Mouse (Mus musculus) forebrain, embryonic 11.5 days (tissue): ENCODE data around the gene Nptxr. TPM values are rescaled to one million over a fixed set of nuclear protein-coding genes. Genes with fewer than 3 reads are reported as not detected.

Experiments used
- ATAC-seq: fragments of 200-750 bp; cut with Nextera tagmentation; replicated peaks from 2 replicates; pipeline ENCODE4 v1.8.0; 2017; ENCODE audit warnings: moderate TSS enrichment; ENCODE audit not compliant: low FRiP score
- DNase-seq: peaks from one replicate; pipeline ENCODE4 v3.0.0-alpha.2; 2017; ENCODE audit warnings: low spot score
- H3K27ac ChIP-seq: fragments of 300-500 bp; sonication (generic); 2 replicates; pipeline ENCODE4 v1.5.1; 2014; ENCODE audit warnings: low read depth, low read length
- H3K27me3 ChIP-seq: fragments of 300-500 bp; sonication (generic); 2 replicates; pipeline ENCODE4 v1.6.1; 2014; ENCODE audit warnings: mild to moderate bottlenecking, low read length, mixed read lengths; ENCODE audit not compliant: control insufficient read depth, insufficient read depth
- H3K36me3 ChIP-seq: fragments of 300-500 bp; sonication (generic); 2 replicates; pipeline ENCODE4 v1.6.1; 2014; ENCODE audit warnings: mild to moderate bottlenecking, low read length, moderate library complexity, mixed read lengths; ENCODE audit not compliant: control insufficient read depth, insufficient read depth
- H3K4me1 ChIP-seq: fragments of 300-500 bp; sonication (generic); replicated peaks from 2 replicates; pipeline ENCODE4 v1.6.1; 2014; ENCODE audit warnings: low read length, mixed read lengths; ENCODE audit not compliant: control insufficient read depth, insufficient read depth
- H3K4me2 ChIP-seq: fragments of 300-500 bp; sonication (generic); 2 replicates; pipeline ENCODE4 v1.6.1; 2014; ENCODE audit warnings: low read depth, mild to moderate bottlenecking, low read length, moderate library complexity, mixed read lengths; ENCODE audit not compliant: severe bottlenecking
- H3K4me3 ChIP-seq: fragments of 300-500 bp; sonication (generic); 2 replicates; pipeline ENCODE4 v1.5.1; 2014; ENCODE audit warnings: low read depth, low read length
- H3K9ac ChIP-seq: fragments of 300-500 bp; sonication (generic); 2 replicates; pipeline ENCODE4 v1.6.1; 2014; ENCODE audit warnings: low read length
- H3K9me3 ChIP-seq: fragments of 300-500 bp; sonication (generic); 2 replicates; pipeline ENCODE4 v1.6.1; 2016; ENCODE audit warnings: low read length, mixed read lengths; ENCODE audit not compliant: control insufficient read depth
- WGBS: fragments of 180-500 bp; shearing (Covaris S2); extraction: QIAGEN DNeasy Blood & Tissue Kit; methylation state at CpG from one replicate; pipeline ENCODE4 v1.1.7; 2014; 5-methylcytosine and 5-hydroxymethylcytosine counted together
- polyA plus RNA-seq: library from polyadenylated mRNA; unstranded; fragments of >200 nt; fragmentation: Nextera tagmentation; extraction: Ambion mirVana; gene quantifications from 2 replicates; pipeline ENCODE4 v1.2.1, GENCODE M21; 2014

Nptxr gene
- polyA plus RNA-seq, 1 experiment from 2014 or later, result 1.4 TPM

DNA sequence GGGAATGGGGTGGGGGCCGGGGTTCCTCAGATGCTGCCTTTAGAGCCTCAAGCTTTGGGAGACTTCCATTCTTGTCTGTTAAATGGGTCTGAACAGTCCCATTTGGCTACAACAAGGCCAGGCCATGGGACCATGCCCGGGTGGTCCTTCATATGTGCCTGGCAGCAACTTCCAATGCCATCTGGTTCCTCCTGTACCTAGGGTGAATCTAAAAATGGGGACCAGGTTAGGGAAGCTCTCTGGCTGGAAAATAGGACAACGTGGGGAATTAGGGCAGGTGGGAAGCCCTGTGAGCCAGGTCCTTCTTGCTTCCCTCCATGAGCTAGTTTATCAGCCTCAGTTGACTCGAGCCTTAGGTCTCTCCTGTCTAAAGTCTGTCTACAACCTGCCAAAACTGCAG lies 6.4 kb upstream of the Nptxr start:
- peaks cover 11% of the 10 kb centered on the region for H3K27me3 ChIP-seq

DNA sequence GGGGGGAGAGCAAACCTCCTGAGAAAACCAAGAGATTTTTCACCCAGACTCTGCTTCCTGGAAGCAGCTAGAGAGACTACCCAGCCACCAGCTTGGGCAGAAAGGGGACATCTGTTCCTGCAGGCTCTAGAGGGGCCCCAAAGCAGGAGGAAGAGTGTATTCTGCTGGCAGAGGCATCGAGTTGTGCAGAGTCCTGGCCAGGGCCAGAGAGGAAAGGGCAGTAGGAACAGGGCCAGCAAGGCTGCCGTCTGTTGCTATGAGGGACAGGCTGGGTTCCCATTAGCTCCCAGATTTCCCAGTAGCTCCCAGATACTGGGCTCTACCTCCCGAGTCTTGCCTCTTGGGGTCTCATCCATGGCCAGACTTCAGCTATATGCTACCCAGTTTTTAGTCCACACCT lies 5.5 kb upstream of the Nptxr start:
- 81% methylated on average over 3 of the region's 3 CpGs for WGBS
- no peaks in the 10 kb centered on the region for H3K36me3 ChIP-seq
- no peak for DNase-seq
- H3K9me3 ChIP-seq, result no peaks in the 10 kb centered on the region
- H3K4me1 ChIP-seq, result peaks cover 2% of the 10 kb centered on the region; the same call in 1 of the 2 replicates
- no peak for ATAC-seq
- H3K4me2 ChIP-seq, result no peak overlapping the region
- peaks cover 21% of the 10 kb centered on the region for H3K27me3 ChIP-seq
- H3K4me3 ChIP-seq, result no peak overlapping the region
- no peak overlapping the region for H3K9ac ChIP-seq
- no peak overlapping the region for H3K27ac ChIP-seq

More for the DNA sequence above, 6.4 kb upstream of the Nptxr start:
- H3K36me3 ChIP-seq, result no peaks in the 10 kb centered on the region
- no peak overlapping the region for H3K9ac ChIP-seq
- 68% methylated on average over 4 of the region's 4 CpGs for WGBS
- no peak overlapping the region for H3K27ac ChIP-seq
- ATAC-seq, result no peak
- no peaks in the 10 kb centered on the region for H3K4me1 ChIP-seq
- H3K4me3 ChIP-seq, result no peak overlapping the region
- no peak overlapping the region for H3K4me2 ChIP-seq
- no peak for DNase-seq
- H3K9me3 ChIP-seq, result no peaks in the 10 kb centered on the region

DNA sequence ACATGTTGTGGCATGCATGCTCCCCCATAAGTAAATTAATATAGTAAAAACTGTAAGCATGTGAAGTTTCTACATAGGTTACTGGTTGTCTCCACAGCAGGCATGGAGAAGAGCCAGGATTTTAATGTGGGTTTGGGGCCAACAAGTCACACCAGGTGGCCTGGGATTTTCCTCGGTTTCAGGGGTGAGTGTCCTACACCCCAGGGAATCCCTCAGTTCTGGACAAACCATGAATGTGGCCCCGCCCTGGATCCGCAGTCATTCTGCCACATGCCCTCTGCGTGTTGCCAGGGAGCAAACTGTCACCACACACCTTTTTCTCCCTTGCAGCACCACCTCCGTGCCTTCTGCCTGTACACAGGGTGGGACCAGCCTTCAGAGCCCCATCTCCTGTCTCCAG lies 4.1 kb upstream of the Nptxr start:
- H3K27ac ChIP-seq, result no peak overlapping the region
- ATAC-seq, result no peak

GRCm38 (mm10) chr15:79808114-79808513 lies 3.5 kb upstream of the Nptxr start:
- Histone ChIP-seq H3K9me3 (no peaks in the 10 kb centered on the region), H3K4me2 (no peak overlapping the region)

More for the DNA sequence above, 4.1 kb upstream of the Nptxr start:
- no peak overlapping the region for H3K4me2 ChIP-seq
- DNase-seq, result no peak
- H3K9me3 ChIP-seq, result no peaks in the 10 kb centered on the region
- H3K4me3 ChIP-seq, result no peak overlapping the region
- no peaks in the 10 kb centered on the region for H3K36me3 ChIP-seq
- peaks cover 33% of the 10 kb centered on the region for H3K27me3 ChIP-seq
- WGBS, result 47% methylated on average over 5 of the region's 5 CpGs
- no peak overlapping the region for H3K9ac ChIP-seq
- H3K4me1 ChIP-seq, result peaks cover 6% of the 10 kb centered on the region; the same call in 1 of the 2 replicates

DNA sequence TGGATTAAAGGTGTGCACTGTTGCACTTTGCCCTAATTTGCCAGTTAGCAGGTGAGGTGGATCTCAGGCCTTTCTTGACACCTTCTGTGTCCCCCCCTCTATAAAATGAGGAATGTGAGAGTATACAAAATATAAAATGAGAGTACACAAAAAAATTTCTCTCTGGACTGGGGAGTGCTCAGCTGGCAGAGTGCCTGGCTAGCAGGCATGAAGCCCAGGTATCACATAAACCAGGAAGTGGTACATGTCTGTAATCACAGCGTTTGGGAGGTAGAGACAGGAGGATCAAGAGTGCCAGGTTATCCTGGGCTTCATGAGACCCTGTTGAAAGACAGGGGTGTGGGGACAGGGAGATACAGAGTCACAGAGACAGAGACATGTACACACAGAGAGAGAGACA lies 2.5 kb upstream of the Nptxr start:
- Histone ChIP-seq H3K9ac (no peak overlapping the region), H3K4me2 (no peak overlapping the region), H3K4me3 (no peak overlapping the region), H3K27ac (no peak overlapping the region), H3K27me3 (peaks cover 47% of the 10 kb centered on the region), H3K4me1 (peaks cover 6% of the 10 kb centered on the region; the same call in 1 of the 2 replicates), H3K36me3 (no peaks in the 10 kb centered on the region), H3K9me3 (no peaks in the 10 kb centered on the region)
- no peak for ATAC-seq
- no peak for DNase-seq
- WGBS, result 42% methylated on average over 1 of the region's 1 CpGs

More at GRCm38 (mm10) chr15:79808114-79808513, 3.5 kb upstream of the Nptxr start:
- peaks cover 39% of the 10 kb centered on the region for H3K27me3 ChIP-seq
- no peak overlapping the region for H3K4me3 ChIP-seq
- ATAC-seq (no peak), DNase-seq (no peak)
- H3K36me3 ChIP-seq, result no peaks in the 10 kb centered on the region
- H3K4me1 ChIP-seq, result peaks cover 6% of the 10 kb centered on the region; the same call in 1 of the 2 replicates
- no peak overlapping the region for H3K9ac ChIP-seq
- H3K27ac ChIP-seq, result no peak overlapping the region
- 41% methylated on average over 5 of the region's 5 CpGs for WGBS

GRCm38 (mm10) chr15:79805246-79805645 lies 680 bp upstream of the Nptxr start:
- no peaks in the 10 kb centered on the region for H3K36me3 ChIP-seq
- no peak overlapping the region for H3K27ac ChIP-seq
- H3K4me3 ChIP-seq, result no peak overlapping the region
- no peak overlapping the region for H3K9ac ChIP-seq
- no peak overlapping the region for H3K4me2 ChIP-seq
- 20% methylated on average over 8 of the region's 8 CpGs for WGBS
- ATAC-seq (no peak), DNase-seq (no peak)
- peaks cover 6% of the 10 kb centered on the region; the same call in 1 of the 2 replicates for H3K4me1 ChIP-seq
- peaks cover 50% of the 10 kb centered on the region for H3K27me3 ChIP-seq
- no peaks in the 10 kb centered on the region for H3K9me3 ChIP-seq

GRCm38 (mm10) chr15:79803533-79804351 lies 824 bp downstream of the Nptxr start:
- 7% methylated on average over 73 of the region's 81 CpGs for WGBS
- Histone ChIP-seq H3K9ac (peak overlapping the region; percentile 59), H3K4me2 (peak overlapping the region; percentile 83), H3K4me1 (peaks cover 6% of the 10 kb centered on the region; the same call in 1 of the 2 replicates), H3K36me3 (no peaks in the 10 kb centered on the region), H3K27ac (0 out of 2 replicates have a peak overlapping the region, but pooled peaks have one; percentile 12), H3K9me3 (no peaks in the 10 kb centered on the region), H3K27me3 (peaks cover 50% of the 10 kb centered on the region), H3K4me3 (peak overlapping the region; percentile 53)
- ATAC-seq, result peak; percentile 64
- no peak for DNase-seq

DNA sequence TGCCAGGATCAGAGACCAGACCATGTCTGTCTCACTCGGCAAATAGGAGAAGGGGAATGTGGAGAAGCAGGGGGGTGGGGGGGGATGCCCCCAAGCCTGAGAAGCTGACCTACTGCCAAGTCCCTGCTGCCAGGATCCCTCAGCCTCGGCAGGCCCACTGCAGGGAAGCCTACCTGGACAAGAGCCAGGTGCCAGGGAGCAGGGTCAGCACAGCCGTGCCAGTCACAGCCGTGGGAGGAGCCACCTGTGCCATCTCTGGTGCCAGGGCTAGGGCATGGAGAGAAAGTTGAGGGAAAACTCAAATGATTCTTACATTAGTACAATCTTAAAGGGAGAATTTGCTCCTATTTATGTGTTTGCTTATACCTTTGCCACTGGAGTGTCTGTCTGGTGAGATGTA lies 2.3 kb downstream of the Nptxr start:
- DNase-seq, result no peak
- Histone ChIP-seq H3K4me1 (peaks cover 6% of the 10 kb centered on the region; the same call in 1 of the 2 replicates), H3K4me3 (no peak overlapping the region), H3K27me3 (peaks cover 50% of the 10 kb centered on the region), H3K36me3 (no peaks in the 10 kb centered on the region), H3K9ac (no peak overlapping the region), H3K9me3 (no peaks in the 10 kb centered on the region), H3K27ac (no peak overlapping the region), H3K4me2 (no peak overlapping the region)
- ATAC-seq, result no peak
- 73% methylated on average over 4 of the region's 4 CpGs for WGBS
